Mouse (Mus musculus): ENCODE data around the gene Cecr2.

The Cecr2 gene

GRCm38 (mm10) chr6:120667422-120667781, 1.2 kb downstream of the Cecr2 start:
- no peak for DNase-seq (ENCODE audit: low read depth, low spot score)

GRCm38 (mm10) chr6:120667911-120668310, 1.7 kb downstream of the Cecr2 start:
- no peak for DNase-seq (ENCODE audit: low read depth, low spot score)

GRCm38 (mm10) chr6:120674121-120674520, 8.0 kb downstream of the Cecr2 start:
- DNase-seq (ENCODE audit: low read depth, low spot score), result no peak

- no peak for DNase-seq (ENCODE audit: low read depth, low spot score)
Measured at GRCm38 (mm10) chr6:120674881-120675280, 8.7 kb downstream of the Cecr2 start.

GRCm38 (mm10) chr6:120675979-120676378, 9.8 kb downstream of the Cecr2 start:
- DNase-seq (ENCODE audit: low read depth, low spot score), result no peak

GRCm38 (mm10) chr6:120683351-120683750, 17.2 kb downstream of the Cecr2 start:
- DNase-seq (ENCODE audit: low read depth, low spot score), result no peak

GRCm38 (mm10) chr6:120684750-120685149, 18.6 kb downstream of the Cecr2 start:
- DNase-seq (ENCODE audit: low read depth, low spot score), result no peak

- no peak for DNase-seq (ENCODE audit: low read depth, low spot score)
Measured at GRCm38 (mm10) chr6:120686872-120687650, 20.9 kb downstream of the Cecr2 start.

GRCm38 (mm10) chr6:120700221-120700620, 34.1 kb downstream of the Cecr2 start:
- DNase-seq (ENCODE audit: low read depth, low spot score), result no peak

- DNase-seq (ENCODE audit: low read depth, low spot score), result no peak
Measured at GRCm38 (mm10) chr6:120704376-120704775, 38.2 kb downstream of the Cecr2 start.

GRCm38 (mm10) chr6:120708759-120709158, 42.6 kb downstream of the Cecr2 start:
- DNase-seq (ENCODE audit: low read depth, low spot score), result no peak

- DNase-seq (ENCODE audit: low read depth, low spot score), result no peak
Measured at GRCm38 (mm10) chr6:120714806-120715205, 48.6 kb downstream of the Cecr2 start.

- no peak for DNase-seq (ENCODE audit: low read depth, low spot score)
Measured at GRCm38 (mm10) chr6:120715227-120715626, 49.1 kb downstream of the Cecr2 start.

GRCm38 (mm10) chr6:120715851-120716250, 49.7 kb downstream of the Cecr2 start:
- no peak for DNase-seq (ENCODE audit: low read depth, low spot score)

GRCm38 (mm10) chr6:120716531-120716984, 50.4 kb downstream of the Cecr2 start:
- no peak for DNase-seq (ENCODE audit: low read depth, low spot score)

GRCm38 (mm10) chr6:120725986-120726385, 59.8 kb downstream of the Cecr2 start:
- DNase-seq (ENCODE audit: low read depth, low spot score), result no peak

- no peak for DNase-seq (ENCODE audit: low read depth, low spot score)
Measured at GRCm38 (mm10) chr6:120736011-120736410, 69.8 kb downstream of the Cecr2 start.

- peak; percentile 34 for DNase-seq (ENCODE audit: low read depth, low spot score)
Measured at GRCm38 (mm10) chr6:120736566-120736965, 70.4 kb downstream of the Cecr2 start.

GRCm38 (mm10) chr6:120743130-120743529, 77.0 kb downstream of the Cecr2 start:
- DNase-seq (ENCODE audit: low read depth, low spot score), result no peak

- DNase-seq (ENCODE audit: low read depth, low spot score), result no peak
Measured at GRCm38 (mm10) chr6:120744266-120744665, 78.1 kb downstream of the Cecr2 start.

GRCm38 (mm10) chr6:120746416-120746815, 80.2 kb downstream of the Cecr2 start:
- DNase-seq (ENCODE audit: low read depth, low spot score), result no peak

- no peak for DNase-seq (ENCODE audit: low read depth, low spot score)
Measured at GRCm38 (mm10) chr6:120761151-120761550, 95.0 kb downstream of the Cecr2 start.

GRCm38 (mm10) chr6:120769972-120770371, 103.8 kb downstream of the Cecr2 start:
- no peak for DNase-seq (ENCODE audit: low read depth, low spot score)

- no peak for DNase-seq (ENCODE audit: low read depth, low spot score)
Measured at GRCm38 (mm10) chr6:120771366-120771765, 105.2 kb downstream of the Cecr2 start.
